Comparison of ENCODE assay signal across 13 mouse cellular contexts in the genomic region with DNA sequence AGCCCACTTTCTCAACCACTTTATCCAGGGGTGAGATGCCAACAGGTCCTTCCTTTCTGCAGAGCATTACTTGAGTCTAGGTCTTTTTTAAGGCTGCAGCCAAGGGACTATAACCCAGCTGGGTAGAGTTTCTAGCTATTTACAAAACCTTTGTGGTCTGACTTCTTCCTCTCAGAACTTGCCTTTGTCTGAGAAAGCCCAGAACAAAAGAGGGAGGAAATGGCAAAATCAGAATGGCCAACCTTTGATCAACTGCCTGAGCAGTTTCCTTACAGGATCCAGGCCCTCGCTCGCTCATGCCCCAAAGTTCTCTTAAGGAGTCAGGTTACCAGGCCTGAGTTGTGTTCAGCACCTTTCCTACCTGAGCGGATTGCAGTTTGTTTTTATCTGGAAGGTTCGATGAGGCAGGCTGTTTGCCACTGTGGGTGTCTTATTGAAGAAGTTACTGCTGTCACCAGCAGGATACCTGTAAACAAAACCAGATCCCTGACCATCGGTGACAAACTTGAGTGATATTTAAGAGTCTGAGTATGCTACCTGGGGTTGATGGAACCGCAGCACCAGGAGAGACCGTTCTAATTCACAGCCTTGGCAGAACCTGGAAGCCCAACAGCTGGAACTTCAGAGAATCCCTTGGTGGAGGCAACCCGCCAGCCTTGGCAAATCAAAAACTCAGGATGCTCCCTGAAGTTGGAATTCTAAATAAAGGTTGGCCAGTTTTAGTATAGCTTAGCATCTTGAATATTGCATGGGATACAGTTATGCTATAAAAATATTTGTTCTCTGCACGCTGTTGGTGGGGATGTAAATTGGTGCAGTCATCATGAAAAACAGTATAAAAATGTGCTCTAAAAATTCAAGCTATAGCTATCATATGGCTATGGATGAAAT. TPM values are rescaled to one million over a fixed set of nuclear protein-coding genes. Genes with fewer than 3 reads are reported as not detected.
DNase-seq lines count a peak whose midpoint lies in the region; ATAC-seq and TF ChIP-seq lines count a peak whose summit lies in the region.
"Had no signal": no experiment of that assay in that cellular context is flagged by ENCODE, and none has a peak within 500 bp of the region (broad histone marks: within the 10 kb centered on the region; RNA-seq: fewer than 3 reads in every experiment).

No protein-coding gene starts in this region.

- H3K4me1 ChIP-seq in heart, adult 2 months (ENCODE audit: control insufficient read depth, insufficient read depth, low read length) = peaks cover 14% of the 10 kb centered on the region
- peaks cover 30% of the 10 kb centered on the region for H3K4me1 ChIP-seq in brown adipose tissue, adult 24 weeks (ENCODE audit: control insufficient read depth, insufficient read depth, insufficient read length, low read length)
- H3K4me1 ChIP-seq: hindbrain, embryonic 15.5 days had no signal

- H3K9ac ChIP-seq in heart, adult 2 months (ENCODE audit: low read depth, low read length) = peak overlapping the region; percentile 22
- H3K9ac ChIP-seq: hindbrain, embryonic 15.5 days; liver, postnatal 0 days had no signal

- peak in 1 of 2 experiments; percentile 14 for DNase-seq in heart, adult 2 months
- DNase-seq in heart, postnatal 10 days = no peak
- peak; percentile 44 to 46 for DNase-seq in left cerebral cortex, postnatal 14 days (ENCODE audit: low spot score in 2 of 2)
- DNase-seq in left cerebral cortex, adult 11 months (ENCODE audit: low spot score) = no peak
- DNase-seq in CD4-positive, CD25-positive, alpha-beta regulatory T cell, adult 2 months (ENCODE audit: low read depth, low spot score) = peak; percentile 30
- no peak for DNase-seq in ovary, postnatal 36 days (ENCODE audit: low spot score)
- DNase-seq: cerebellum, postnatal 10 days; liver, postnatal 0 days; midbrain, embryonic 14.5 days; thymus, postnatal 25 days had no signal

- ATAC-seq in megakaryocyte progenitor cell, adult 5-6 weeks (replicated peaks; ENCODE audit: poor library complexity) = no peak
- ATAC-seq: liver, postnatal 0 days had no signal

- 65% methylated on average over 9 of the region's 9 CpGs for WGBS in heart, adult 2 months

- no peak for TF ChIP-seq POLR2A in heart, adult 2 months (IDR thresholded peaks at IDR 0.05; ENCODE audit: insufficient read depth, low read depth, low read length)

- no peak for TF ChIP-seq EP300 in heart, adult 2 months (IDR thresholded peaks at IDR 0.05; ENCODE audit: insufficient read depth, low read depth, low read length)

- no peak overlapping the region for H3K4me3 ChIP-seq in heart, adult 2 months
- H3K4me3 ChIP-seq in brown adipose tissue, adult 24 weeks (ENCODE audit: insufficient read depth, low read depth, low read length) = no peak overlapping the region
- H3K4me3 ChIP-seq: hindbrain, embryonic 15.5 days had no signal

- H3K27me3 ChIP-seq in heart, adult 2 months (ENCODE audit: control insufficient read depth, insufficient read depth, low read length) = no peaks in the 10 kb centered on the region
- H3K27me3 ChIP-seq: hindbrain, embryonic 15.5 days had no signal

- intact Hi-C loops in heart, adult 2 months (cut with DNase I) = loop anchor here (10.0 kb wide), 1 partner anchor 355 kb away; no protein-coding TSS in a partner anchor
- intact Hi-C loops in heart, postnatal 10 days (cut with DNase I) = loop anchor here (1.0 to 10.0 kb wide), 3 partner anchors 45 to 365 kb away; no protein-coding TSS in a partner anchor
- intact Hi-C loops in left cerebral cortex, postnatal 14 days (cut with DNase I) = loop anchor here (10.0 kb wide), 3 partner anchors 125 to 365 kb away; partner anchors contain the start of genes Amdhd1, Ccdc38 and Cdk17

- TF ChIP-seq CTCF in heart, adult 2 months (IDR thresholded peaks at IDR 0.05) = no peak

- no peaks in the 10 kb centered on the region for H3K79me2 ChIP-seq in heart, adult 2 months (replicated peaks; ENCODE audit: control insufficient read depth, insufficient read depth, low read length)

- peak overlapping the region; percentile 86 for H3K27ac ChIP-seq in heart, adult 2 months
- H3K27ac ChIP-seq in brown adipose tissue, adult 24 weeks (replicated peaks; ENCODE audit: low read depth, low read length) = peak overlapping the region; percentile 92
- H3K27ac ChIP-seq: hindbrain, embryonic 15.5 days had no signal

- peaks cover 2% of the 10 kb centered on the region; the same call in 1 of the 2 replicates for H3K36me3 ChIP-seq in heart, adult 2 months (ENCODE audit: control insufficient read depth, insufficient read depth, low read length)
- H3K36me3 ChIP-seq: hindbrain, embryonic 15.5 days had no signal

RNA-seq across cellular contexts. Expression of gene Lta4h, which starts 33.4 kb away (rescaled TPM):
- 10 to 100 TPM; 31.1 to 36.1 TPM for total RNA-seq in heart, adult 2 months (2021)
- 25.5 and 30.5 TPM in 2 replicates for polyA plus RNA-seq in heart, adult 2 months (2012; rRNA removed)
- total RNA-seq in heart, postnatal 10 days (2021) = 10 to 100 TPM; 55.5 to 65.4 TPM
- 10 to 100 TPM; 63.0 to 66.9 TPM for total RNA-seq in left cerebral cortex, postnatal 14 days (2021)
- 22.9 and 37.5 TPM in 2 replicates for polyA plus RNA-seq in brown adipose tissue, adult 24 weeks (2012; ENCODE audit: insufficient read depth, insufficient read length, missing spikeins)
- 1,064 and 1,073 TPM in 2 replicates for total RNA-seq in megakaryocyte progenitor cell, adult 5-6 weeks (2015)
- total RNA-seq in megakaryocyte progenitor cell, adult 5-6 weeks (2017) = 756 and 853 TPM in 2 replicates

Comparison
In these comparisons a context has a peak if more than half of its experiments do, and no peak if none do; other contexts are left out.
1. DNase-seq: peak in left cerebral cortex, postnatal 14 days (2 of 2) and CD4-positive, CD25-positive, alpha-beta regulatory T cell, adult 2 months (single experiment); none in heart, postnatal 10 days (0 of 2), left cerebral cortex, adult 11 months (single experiment) and ovary, postnatal 36 days (single experiment).
2. RNA of gene Lta4h, which starts 33.4 kb away (total RNA-seq): 756 to 1,073 TPM in megakaryocyte progenitor cell, adult 5-6 weeks; 63.0 to 66.9 TPM in left cerebral cortex, postnatal 14 days, 55.5 to 65.4 TPM in heart, postnatal 10 days and 31.1 to 36.1 TPM in heart, adult 2 months; every median in the first group is over 10 times any median in the second.